Mouse (Mus musculus) 3T3-L1 (cell line): Measurements from ENCODE around the gene Arhgdib.

Experiments
- DNase-seq: peaks from one replicate; pipeline ENCODE4 v3.0.0-alpha.2; 2015; ENCODE audit warnings: low read depth, low spot score

The Arhgdib gene

GRCm38 (mm10) chr6:136941051-136942021, at the start of gene Arhgdib:
Gene Arhgdib, minus strand, starts transcription at chr6:136941899.
- DNase-seq: peak; percentile 76

DNA sequence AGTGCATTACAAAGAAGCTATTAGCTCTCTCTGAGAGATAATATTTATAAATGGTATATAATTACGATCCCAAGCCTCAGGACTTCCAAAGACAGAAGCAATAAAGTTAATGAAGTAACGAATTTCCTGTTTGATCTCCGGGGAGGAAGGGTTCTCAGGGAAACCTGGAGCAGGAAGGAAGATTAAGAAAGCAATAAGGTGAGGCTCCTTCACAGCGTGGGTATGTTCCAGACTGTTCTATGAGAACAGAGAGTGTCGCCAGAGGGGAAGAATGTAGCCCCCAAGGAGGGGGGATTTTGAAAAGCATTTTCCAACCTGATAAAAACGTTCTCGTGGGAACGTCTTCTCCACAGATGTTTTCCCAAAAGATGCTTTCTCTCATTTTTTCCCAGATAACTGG, 48.9 kb upstream of the Arhgdib start:
- DNase-seq: no peak

DNA sequence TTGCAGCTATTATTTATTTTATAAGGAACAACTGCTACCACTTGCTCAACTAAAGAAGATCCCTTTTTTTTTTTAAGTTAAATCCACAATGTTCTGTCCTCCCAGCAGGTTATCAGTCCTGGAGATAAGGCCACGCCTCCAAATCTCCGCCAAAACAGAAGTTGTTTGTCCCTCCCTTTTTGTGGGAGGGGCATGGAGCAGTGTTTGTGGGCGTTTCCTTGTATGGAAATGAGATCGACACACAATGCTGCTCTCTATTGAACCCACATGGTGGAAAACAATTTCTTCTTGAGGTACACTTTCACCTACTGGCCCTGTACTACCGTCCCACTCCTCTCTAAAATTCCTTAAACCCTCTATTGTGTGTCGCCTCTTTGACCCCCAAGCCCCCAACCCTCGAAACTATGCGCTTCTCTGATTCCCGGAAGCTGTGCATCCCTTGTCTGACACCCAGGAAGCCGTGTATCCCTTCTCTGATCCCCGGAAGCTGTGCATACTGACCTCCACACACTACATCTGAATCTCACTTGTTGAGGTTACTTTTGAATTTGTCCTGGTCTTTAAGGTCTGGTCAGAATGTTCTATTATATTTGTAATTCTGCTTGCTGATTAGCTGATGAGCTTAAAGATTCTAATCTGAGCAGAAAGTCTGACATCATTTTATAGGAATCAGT, 48.3 kb upstream of the Arhgdib start:
- no peak for DNase-seq

DNA sequence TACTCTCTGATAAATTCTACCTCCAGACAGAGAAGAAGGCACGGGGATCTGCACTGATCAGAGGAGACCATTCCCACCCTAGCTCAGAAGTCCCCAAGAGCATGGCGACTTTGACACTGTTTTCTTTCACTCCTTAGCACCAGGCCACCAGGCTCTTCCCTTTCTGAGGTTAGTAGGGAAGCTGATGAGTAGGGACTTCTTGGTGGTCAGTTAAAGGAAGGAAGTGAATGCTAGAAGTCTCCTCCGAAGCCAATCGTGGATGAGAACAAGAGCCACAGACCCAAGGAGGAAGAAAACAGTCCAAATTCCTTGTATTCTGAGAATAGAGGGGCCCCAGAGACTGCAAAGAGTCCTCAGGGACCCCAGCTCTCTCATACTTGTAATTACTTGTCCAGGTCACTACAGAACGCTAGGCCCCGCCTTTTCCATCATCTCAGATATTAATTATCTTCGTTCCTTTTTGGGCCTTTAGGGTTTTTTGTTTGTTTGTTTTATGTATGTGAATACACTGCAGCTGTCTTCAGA, 46.9 kb upstream of the Arhgdib start:
- no peak for DNase-seq

DNA sequence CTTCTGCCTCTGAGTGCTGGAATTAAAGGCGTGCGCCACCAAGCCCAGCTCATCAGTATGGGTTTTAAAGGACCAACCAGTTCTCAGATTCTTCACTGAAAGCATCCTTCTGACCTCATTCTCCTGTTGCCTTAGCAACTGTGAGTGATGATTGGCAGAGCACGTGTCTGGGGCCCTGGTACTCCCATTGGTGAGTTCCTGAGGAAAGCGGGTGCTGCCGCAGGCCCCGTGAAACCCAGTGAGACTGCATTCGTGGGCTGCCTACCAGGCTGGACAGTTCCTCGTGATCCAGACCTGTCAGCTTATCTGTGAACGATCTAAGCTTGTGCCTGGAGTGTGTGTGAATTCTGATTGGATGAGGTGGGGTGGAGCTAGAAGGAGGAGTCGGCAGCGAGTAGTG, 45.0 kb upstream of the Arhgdib start:
- no peak for DNase-seq

DNA sequence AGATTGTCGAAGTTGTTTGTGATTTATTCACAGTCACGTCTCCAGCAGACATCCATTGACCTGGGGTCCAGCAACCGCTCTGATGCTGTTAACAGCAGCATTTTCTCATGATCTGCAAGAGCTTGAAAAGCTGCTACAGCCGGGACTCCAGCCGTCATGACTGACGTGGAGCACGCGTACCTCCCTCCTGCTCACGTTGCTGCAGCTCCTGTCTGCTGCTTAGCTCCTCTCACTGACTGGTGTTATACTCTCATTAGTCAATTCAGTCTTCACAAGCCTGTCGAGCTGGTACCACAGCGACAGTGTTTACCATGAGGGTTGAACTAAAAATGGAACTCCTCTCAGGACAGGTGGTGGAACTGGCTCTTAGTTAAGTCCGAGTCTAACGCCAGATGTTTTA, 44.3 kb upstream of the Arhgdib start:
- no peak for DNase-seq

DNA sequence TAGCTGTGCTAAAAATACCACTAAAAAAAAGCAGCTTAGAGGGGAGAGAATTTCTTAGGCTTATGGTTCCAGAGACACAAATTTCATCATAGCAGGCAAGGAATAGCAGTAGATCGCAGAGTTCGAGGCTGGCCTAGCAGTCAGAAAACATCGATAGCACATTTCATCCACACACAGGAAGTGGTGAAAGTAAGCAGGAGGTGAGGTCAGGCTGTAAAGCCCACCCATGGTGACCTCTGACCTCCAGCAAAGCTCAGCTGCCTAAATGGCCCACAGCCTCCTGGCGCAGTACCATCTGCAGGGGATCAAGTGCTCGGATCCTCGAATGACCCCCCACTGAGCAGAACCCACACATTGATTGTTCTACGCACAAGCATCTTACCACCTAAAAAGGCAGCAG, 41.5 kb upstream of the Arhgdib start:
- no peak for DNase-seq

DNA sequence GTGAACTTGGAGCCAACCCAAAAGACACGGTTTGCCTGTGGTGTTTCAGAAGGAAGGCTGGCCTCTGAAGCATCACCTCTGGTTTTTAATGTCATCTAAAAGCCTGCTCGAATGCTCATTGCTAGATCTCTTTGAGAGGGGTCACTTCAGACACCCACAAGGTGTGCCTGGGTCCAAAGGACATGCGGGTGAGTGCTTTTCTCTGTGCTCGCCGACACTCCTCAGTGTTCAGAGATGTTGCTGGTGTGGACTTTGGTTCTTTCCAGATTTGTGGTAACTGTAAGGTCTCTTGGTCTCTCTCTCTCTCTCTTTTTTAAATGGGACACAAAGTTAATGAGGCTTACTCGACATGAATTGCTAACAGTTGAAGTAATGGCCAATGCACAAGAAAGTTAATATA, 40.9 kb upstream of the Arhgdib start:
- no peak for DNase-seq

GRCm38 (mm10) chr6:136980331-136980746, 38.6 kb upstream of the Arhgdib start:
- DNase-seq: peak; percentile 81

- DNase-seq: no peak
Observed at GRCm38 (mm10) chr6:136979274-136980082, 37.8 kb upstream of the Arhgdib start.

GRCm38 (mm10) chr6:136968877-136969276, 27.2 kb upstream of the Arhgdib start:
- DNase-seq: peak; percentile 78

- DNase-seq: no peak
Observed at GRCm38 (mm10) chr6:136967466-136967865, 25.8 kb upstream of the Arhgdib start.

DNA sequence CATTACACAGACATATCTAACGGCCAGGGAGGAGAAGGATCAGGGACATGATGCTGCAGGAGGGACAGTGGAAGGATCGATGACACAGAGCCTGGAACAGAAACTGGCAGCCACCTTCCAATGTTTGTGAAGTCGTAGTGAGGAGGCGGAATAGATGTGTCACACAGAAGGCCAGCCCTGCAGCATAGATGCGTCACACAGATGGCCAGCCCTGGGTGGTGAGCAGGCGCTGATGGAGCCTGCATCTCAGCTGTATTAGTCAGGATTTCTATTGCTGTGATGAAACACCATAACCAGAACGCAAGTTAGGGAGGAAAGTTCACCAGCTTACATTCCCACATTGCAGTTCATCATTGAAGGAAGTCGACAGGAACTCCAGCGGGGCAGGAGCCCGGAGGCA, 24.2 kb upstream of the Arhgdib start:
- peak; percentile 92 for DNase-seq

GRCm38 (mm10) chr6:136964609-136965510, 23.2 kb upstream of the Arhgdib start:
- DNase-seq: peak; percentile 64

DNA sequence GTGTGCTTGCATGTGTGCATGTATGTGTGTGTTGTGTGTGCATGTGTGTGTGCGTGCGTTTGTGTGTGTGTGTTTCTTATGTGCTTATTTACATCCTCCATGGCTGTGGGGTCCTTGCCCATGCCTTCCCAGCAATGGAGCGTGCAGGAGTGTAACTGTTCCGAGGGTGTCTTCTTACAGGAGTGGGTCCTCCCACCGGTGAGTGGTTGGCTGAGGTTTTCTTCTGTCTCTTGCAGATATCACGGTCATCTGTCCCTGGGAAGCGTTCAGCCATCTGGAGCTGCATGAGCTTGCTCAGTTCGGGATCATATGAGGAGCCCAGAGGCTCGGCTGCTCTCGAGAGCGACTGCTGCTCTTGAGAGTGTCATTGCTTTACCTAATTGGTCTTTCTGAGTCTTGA, 21.3 kb upstream of the Arhgdib start:
- no peak for DNase-seq

GRCm38 (mm10) chr6:136959131-136959530, 17.4 kb upstream of the Arhgdib start:
- DNase-seq: peak; percentile 31

- peak; percentile 79 for DNase-seq
Observed at GRCm38 (mm10) chr6:136957062-136957461, 15.4 kb upstream of the Arhgdib start.

GRCm38 (mm10) chr6:136955240-136955639, 13.5 kb upstream of the Arhgdib start:
- DNase-seq: no peak

DNA sequence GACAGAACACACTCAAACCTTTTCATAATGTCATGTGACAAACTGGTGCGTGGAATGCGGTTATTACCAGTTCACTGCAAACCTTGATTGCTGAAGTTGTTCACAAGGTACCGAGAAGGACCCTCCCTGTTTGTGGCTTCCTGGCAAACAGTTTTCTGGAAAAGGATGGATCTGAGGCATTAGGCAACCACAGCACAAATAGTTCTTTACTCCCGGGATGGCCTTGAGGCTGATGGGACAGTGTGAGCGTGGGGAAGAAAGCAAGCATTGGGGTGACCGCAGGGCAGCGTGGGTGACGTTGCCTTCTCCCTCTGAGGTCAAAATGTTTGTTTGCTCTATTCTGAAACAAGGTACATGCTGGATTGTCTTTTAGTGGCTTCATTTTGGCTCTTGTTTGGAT, 13.0 kb upstream of the Arhgdib start:
- DNase-seq: no peak

DNA sequence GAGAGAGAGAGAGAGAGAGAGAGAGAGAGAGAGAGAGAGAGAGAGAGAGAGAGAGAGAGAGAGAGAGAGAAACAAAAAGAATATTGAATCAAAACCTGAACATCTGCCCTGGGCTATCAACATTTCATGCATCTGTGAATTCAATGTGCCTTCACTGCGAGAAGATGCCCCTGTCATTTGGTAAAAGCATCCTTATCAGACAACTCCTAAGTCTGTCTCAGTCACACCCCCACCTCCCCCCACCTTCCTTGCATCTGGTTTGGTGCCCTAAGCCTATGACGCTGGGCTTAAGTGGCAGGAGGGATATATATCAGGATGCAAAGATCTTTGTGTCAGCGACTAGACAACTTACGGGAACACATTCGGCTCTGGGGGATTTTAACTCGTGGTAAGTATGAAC, 12.5 kb upstream of the Arhgdib start:
- DNase-seq: no peak

- no peak for DNase-seq
Observed at GRCm38 (mm10) chr6:136952930-136953329, 11.2 kb upstream of the Arhgdib start.
